Mouse (Mus musculus): ENCODE results near the gene Adk. TPM values are rescaled to one million over a fixed set of nuclear protein-coding genes. Genes with fewer than 3 reads are reported as not detected.
A peak's percentile ranks its signal among the peaks of the same experiment; 100 is the strongest.

The Adk gene
- polyA plus RNA-seq, 1 experiment from 2014 or later, result 33.5 TPM

DNA sequence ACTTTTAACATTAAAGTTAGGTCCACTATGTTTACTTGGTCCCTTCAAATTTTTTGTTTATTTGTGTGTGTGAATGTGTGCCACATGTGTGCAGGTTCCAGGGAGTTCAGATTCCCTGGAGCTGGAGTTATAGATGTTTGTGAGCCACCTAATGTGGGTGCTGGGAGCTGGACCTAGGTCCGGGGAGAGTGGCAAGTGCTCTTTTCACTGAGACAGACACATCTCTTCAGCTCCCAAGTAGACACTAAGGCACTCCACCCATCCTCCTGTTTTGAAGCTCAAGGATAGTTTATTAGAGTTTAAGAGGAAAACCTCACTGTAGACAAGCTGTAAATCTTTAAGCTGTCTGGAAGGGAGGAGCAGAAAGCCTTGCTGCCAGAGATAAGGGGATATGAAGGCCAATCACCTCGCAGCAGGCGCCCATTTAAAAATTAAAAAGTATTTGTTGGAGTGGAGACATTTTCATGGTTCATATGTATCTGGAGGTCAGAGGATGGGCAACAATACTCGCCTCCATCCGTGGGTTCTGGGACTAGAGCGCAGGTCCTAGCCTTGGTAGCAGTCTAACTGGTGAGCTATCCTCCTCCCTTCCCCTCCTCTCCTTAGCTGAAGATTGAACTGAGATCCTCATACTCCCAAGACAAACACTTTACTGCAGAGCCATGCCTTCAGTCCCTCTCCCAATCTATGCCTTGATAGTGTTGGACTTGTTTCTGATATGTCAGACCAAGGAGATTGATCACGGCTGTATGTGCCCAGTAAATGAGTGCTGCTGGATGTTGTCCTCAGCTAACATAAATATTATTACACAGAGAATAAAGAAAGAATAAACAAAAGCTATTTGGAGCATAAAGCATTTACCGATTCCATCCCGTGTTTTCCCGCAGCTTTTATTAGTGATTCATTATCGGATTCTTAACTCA lies 22.3 kb downstream of the Adk start:
- Histone ChIP-seq H3K4me2 (ENCODE audit: low read depth, low read length) (no peak overlapping the region; the same call in 1 of the 2 replicates), H3K36me3 (ENCODE audit: control insufficient read depth, insufficient read depth, low read length) (no peaks in the 10 kb centered on the region), H3K9me3 (ENCODE audit: control insufficient read depth, low read length) (no peaks in the 10 kb centered on the region), H3K27ac (ENCODE audit: low read depth, low read length) (no peak overlapping the region), H3K9ac (replicated peaks; ENCODE audit: low read depth, low read length) (no peak overlapping the region; the same call in 1 of the 2 replicates), H3K4me1 (ENCODE audit: control insufficient read depth, insufficient read depth, low read length) (peaks cover 7% of the 10 kb centered on the region; the same call in 1 of the 2 replicates), H3K4me3 (ENCODE audit: low read depth, low read length) (peak overlapping the region; percentile 59; the same call in 1 of the 2 replicates), H3K27me3 (ENCODE audit: control insufficient read depth, insufficient read depth, low read length) (no peaks in the 10 kb centered on the region)
- 61% methylated on average over 11 of the region's 11 CpGs for WGBS
- ATAC-seq (ENCODE audit: low read depth), result no peak

GRCm38 (mm10) chr14:21075751-21076500 lies 23.6 kb downstream of the Adk start:
- peak overlapping the region; percentile 70 for H3K4me2 ChIP-seq (ENCODE audit: low read depth, low read length)
- WGBS, result under 1% methylated on average over 57 of the region's 59 CpGs
- ATAC-seq (ENCODE audit: low read depth), result peak; percentile 98
- H3K4me1 ChIP-seq (ENCODE audit: control insufficient read depth, insufficient read depth, low read length), result peaks cover 7% of the 10 kb centered on the region; the same call in 1 of the 2 replicates
- peak overlapping the region; percentile 73 for H3K27ac ChIP-seq (ENCODE audit: low read depth, low read length)
- H3K9me3 ChIP-seq (ENCODE audit: control insufficient read depth, low read length), result no peaks in the 10 kb centered on the region
- peak overlapping the region; percentile 64 for H3K9ac ChIP-seq (replicated peaks; ENCODE audit: low read depth, low read length)
- H3K36me3 ChIP-seq (ENCODE audit: control insufficient read depth, insufficient read depth, low read length), result no peaks in the 10 kb centered on the region
- no peaks in the 10 kb centered on the region for H3K27me3 ChIP-seq (ENCODE audit: control insufficient read depth, insufficient read depth, low read length)
- H3K4me3 ChIP-seq (ENCODE audit: low read depth, low read length), result peak overlapping the region; percentile 59

- WGBS, result 50% methylated on average over 7 of the region's 7 CpGs
- H3K9me3 ChIP-seq (ENCODE audit: control insufficient read depth, low read length), result no peaks in the 10 kb centered on the region
- no peaks in the 10 kb centered on the region for H3K27me3 ChIP-seq (ENCODE audit: control insufficient read depth, insufficient read depth, low read length)
- H3K4me2 ChIP-seq (ENCODE audit: low read depth, low read length), result peak overlapping the region; percentile 70
- H3K9ac ChIP-seq (replicated peaks; ENCODE audit: low read depth, low read length), result peak overlapping the region; percentile 64
- H3K4me1 ChIP-seq (ENCODE audit: control insufficient read depth, insufficient read depth, low read length), result peaks cover 7% of the 10 kb centered on the region; the same call in 1 of the 2 replicates
- ATAC-seq (ENCODE audit: low read depth), result peak; percentile 63
- H3K4me3 ChIP-seq (ENCODE audit: low read depth, low read length), result peak overlapping the region; percentile 59
- H3K27ac ChIP-seq (ENCODE audit: low read depth, low read length), result no peak overlapping the region
- no peaks in the 10 kb centered on the region for H3K36me3 ChIP-seq (ENCODE audit: control insufficient read depth, insufficient read depth, low read length)
Measured at GRCm38 (mm10) chr14:21076501-21077194, 24.3 kb downstream of the Adk start.

GRCm38 (mm10) chr14:21077939-21078338 lies 25.6 kb downstream of the Adk start:
- Histone ChIP-seq H3K9me3 (ENCODE audit: control insufficient read depth, low read length) (no peaks in the 10 kb centered on the region), H3K4me2 (ENCODE audit: low read depth, low read length) (no peak overlapping the region), H3K4me1 (ENCODE audit: control insufficient read depth, insufficient read depth, low read length) (peaks cover 7% of the 10 kb centered on the region; the same call in 1 of the 2 replicates), H3K27ac (ENCODE audit: low read depth, low read length) (no peak overlapping the region), H3K27me3 (ENCODE audit: control insufficient read depth, insufficient read depth, low read length) (no peaks in the 10 kb centered on the region), H3K36me3 (ENCODE audit: control insufficient read depth, insufficient read depth, low read length) (no peaks in the 10 kb centered on the region), H3K4me3 (ENCODE audit: low read depth, low read length) (no peak overlapping the region), H3K9ac (replicated peaks; ENCODE audit: low read depth, low read length) (no peak overlapping the region)
- ATAC-seq (ENCODE audit: low read depth), result no peak
- WGBS, result 94% methylated on average over 4 of the region's 4 CpGs

DNA sequence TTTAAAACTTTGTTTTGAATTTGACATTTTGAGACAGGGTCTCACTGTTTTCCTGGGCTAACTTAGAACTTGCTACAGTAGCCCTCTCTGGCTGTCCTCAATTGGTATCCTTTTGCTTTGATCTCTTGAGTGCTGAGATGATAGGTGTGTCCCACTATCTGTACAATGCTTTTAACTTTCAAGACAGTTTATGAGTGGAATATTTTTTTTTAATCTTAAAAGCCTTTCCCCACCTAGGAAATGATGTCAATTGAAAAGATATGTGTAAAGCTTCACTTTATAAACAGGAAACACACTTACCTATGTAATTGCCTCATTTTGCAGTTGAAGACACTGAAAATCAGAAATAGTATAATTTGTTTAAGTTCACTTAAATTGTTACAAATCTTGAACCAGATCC lies 26.1 kb downstream of the Adk start:
- Histone ChIP-seq H3K27me3 (ENCODE audit: control insufficient read depth, insufficient read depth, low read length) (no peaks in the 10 kb centered on the region), H3K4me3 (ENCODE audit: low read depth, low read length) (no peak overlapping the region), H3K4me2 (ENCODE audit: low read depth, low read length) (no peak overlapping the region), H3K36me3 (ENCODE audit: control insufficient read depth, insufficient read depth, low read length) (no peaks in the 10 kb centered on the region), H3K4me1 (ENCODE audit: control insufficient read depth, insufficient read depth, low read length) (peaks cover 7% of the 10 kb centered on the region; the same call in 1 of the 2 replicates), H3K9ac (replicated peaks; ENCODE audit: low read depth, low read length) (no peak overlapping the region), H3K27ac (ENCODE audit: low read depth, low read length) (no peak overlapping the region), H3K9me3 (ENCODE audit: control insufficient read depth, low read length) (no peaks in the 10 kb centered on the region)
- ATAC-seq (ENCODE audit: low read depth), result no peak

GRCm38 (mm10) chr14:21082823-21083222 lies 30.4 kb downstream of the Adk start:
- 68% methylated on average over 1 of the region's 1 CpGs for WGBS
- Histone ChIP-seq H3K4me3 (ENCODE audit: low read depth, low read length) (no peak overlapping the region), H3K9me3 (ENCODE audit: control insufficient read depth, low read length) (no peaks in the 10 kb centered on the region), H3K4me1 (ENCODE audit: control insufficient read depth, insufficient read depth, low read length) (no peaks in the 10 kb centered on the region), H3K4me2 (ENCODE audit: low read depth, low read length) (no peak overlapping the region), H3K27ac (ENCODE audit: low read depth, low read length) (no peak overlapping the region), H3K9ac (replicated peaks; ENCODE audit: low read depth, low read length) (no peak overlapping the region), H3K27me3 (ENCODE audit: control insufficient read depth, insufficient read depth, low read length) (no peaks in the 10 kb centered on the region), H3K36me3 (ENCODE audit: control insufficient read depth, insufficient read depth, low read length) (no peaks in the 10 kb centered on the region)
- no peak for ATAC-seq (ENCODE audit: low read depth)

- Histone ChIP-seq H3K9me3 (ENCODE audit: control insufficient read depth, low read length) (no peaks in the 10 kb centered on the region), H3K36me3 (ENCODE audit: control insufficient read depth, insufficient read depth, low read length) (no peaks in the 10 kb centered on the region), H3K9ac (replicated peaks; ENCODE audit: low read depth, low read length) (no peak overlapping the region), H3K4me1 (ENCODE audit: control insufficient read depth, insufficient read depth, low read length) (no peaks in the 10 kb centered on the region), H3K27ac (ENCODE audit: low read depth, low read length) (no peak overlapping the region), H3K27me3 (ENCODE audit: control insufficient read depth, insufficient read depth, low read length) (no peaks in the 10 kb centered on the region), H3K4me2 (ENCODE audit: low read depth, low read length) (no peak overlapping the region), H3K4me3 (ENCODE audit: low read depth, low read length) (no peak overlapping the region)
- WGBS, result 86% methylated on average over 5 of the region's 5 CpGs
- ATAC-seq (ENCODE audit: low read depth), result no peak
Measured at GRCm38 (mm10) chr14:21085666-21086065, 33.3 kb downstream of the Adk start.

DNA sequence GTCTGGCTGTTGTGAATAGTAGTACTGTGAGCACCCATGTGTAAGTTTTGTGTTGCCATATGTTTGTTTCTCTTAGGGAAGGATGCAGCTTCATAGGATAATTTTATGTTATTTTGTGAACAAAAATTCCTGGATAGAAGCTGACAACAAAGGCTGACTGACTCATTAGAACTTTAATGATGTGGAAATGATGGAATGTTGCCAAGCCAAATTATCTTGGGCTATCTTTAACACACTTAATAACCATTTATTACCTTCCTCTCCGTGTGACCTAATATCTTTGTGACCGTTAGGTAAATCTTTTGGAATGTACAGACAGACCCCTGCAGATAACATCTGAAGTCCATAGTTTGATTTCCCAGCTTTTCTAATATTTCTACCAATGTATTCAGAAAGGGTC lies 33.7 kb downstream of the Adk start:
- H3K27me3 ChIP-seq (ENCODE audit: control insufficient read depth, insufficient read depth, low read length), result no peaks in the 10 kb centered on the region
- H3K27ac ChIP-seq (ENCODE audit: low read depth, low read length), result no peak overlapping the region
- no peaks in the 10 kb centered on the region for H3K4me1 ChIP-seq (ENCODE audit: control insufficient read depth, insufficient read depth, low read length)
- no peaks in the 10 kb centered on the region for H3K36me3 ChIP-seq (ENCODE audit: control insufficient read depth, insufficient read depth, low read length)
- no peak overlapping the region for H3K4me2 ChIP-seq (ENCODE audit: low read depth, low read length)
- ATAC-seq (ENCODE audit: low read depth), result no peak
- no peaks in the 10 kb centered on the region for H3K9me3 ChIP-seq (ENCODE audit: control insufficient read depth, low read length)
- WGBS, result 29% methylated on average over 2 of the region's 2 CpGs
- H3K4me3 ChIP-seq (ENCODE audit: low read depth, low read length), result no peak overlapping the region
- H3K9ac ChIP-seq (replicated peaks; ENCODE audit: low read depth, low read length), result no peak overlapping the region
